In the genomic region with DNA sequence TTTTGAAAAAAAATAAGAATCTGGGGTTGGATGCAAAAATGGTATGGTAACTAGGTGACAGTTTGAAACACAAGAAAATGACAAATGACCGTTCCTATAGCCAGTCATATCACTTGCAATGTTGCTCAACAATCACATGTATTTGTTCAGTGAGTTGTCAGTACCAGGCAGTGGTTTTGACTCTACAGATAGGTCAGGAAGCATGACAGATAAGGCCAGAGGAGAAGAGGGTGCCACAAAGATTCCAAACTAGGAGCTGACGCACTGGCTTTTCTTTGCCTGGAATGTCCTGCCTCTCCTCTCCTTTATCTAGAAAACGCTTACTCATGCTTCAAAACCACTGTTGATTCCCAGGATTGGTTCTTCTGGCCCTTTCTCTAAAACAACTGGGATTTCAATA, we compare ENCODE assay signal across 35 mouse cellular contexts. TPM values are rescaled to one million over a fixed set of nuclear protein-coding genes. Genes with fewer than 3 reads are reported as not detected.
A peak's percentile ranks its signal among the peaks of the same experiment; 100 is the strongest.
DNase-seq lines count a peak whose midpoint lies in the region; ATAC-seq and TF ChIP-seq lines count a peak whose summit lies in the region.
"Had no signal": no experiment of that assay in that cellular context is flagged by ENCODE, and none has a peak within 500 bp of the region (broad histone marks: within the 10 kb centered on the region; RNA-seq: fewer than 3 reads in every experiment).

No protein-coding gene starts in this region.

- H3K27me3 ChIP-seq in heart, embryonic 12.5 days (replicated peaks): no peaks in the 10 kb centered on the region
- H3K27me3 ChIP-seq in lung, embryonic 16.5 days (ENCODE audit: control insufficient read depth, insufficient read depth, low read depth, low read length): no peaks in the 10 kb centered on the region
- H3K27me3 ChIP-seq in liver, postnatal 0 days (ENCODE audit: insufficient read depth, low read length): no peaks in the 10 kb centered on the region
- H3K27me3 ChIP-seq: heart, embryonic 13.5 days had no signal

- H3K27ac ChIP-seq in heart, embryonic 12.5 days (ENCODE audit: poor library complexity, severe bottlenecking): no peak overlapping the region
- H3K27ac ChIP-seq in lung, embryonic 16.5 days (ENCODE audit: low read length): peak overlapping the region; percentile 24; the same call in 1 of the 2 replicates
- 0 out of 2 replicates have a peak overlapping the region, but pooled peaks have one; percentile 16 for H3K27ac ChIP-seq in liver, postnatal 0 days (ENCODE audit: low read depth)
- H3K27ac ChIP-seq: forebrain, embryonic 13.5 days; heart, adult 2 months; heart, embryonic 13.5 days; hindbrain, embryonic 14.5 days; kidney, embryonic 15.5 days; left cerebral cortex, adult 2 months; limb, embryonic 12.5 days; liver, embryonic 14.5 days; macrophage; midbrain, embryonic 13.5 days had no signal

- no peak overlapping the region for H3K4me3 ChIP-seq in heart, embryonic 12.5 days
- no peak overlapping the region for H3K4me3 ChIP-seq in lung, embryonic 16.5 days (ENCODE audit: low read length)
- no peak overlapping the region for H3K4me3 ChIP-seq in liver, postnatal 0 days (ENCODE audit: low read depth, low read length)
- H3K4me3 ChIP-seq: forebrain, embryonic 13.5 days; heart, adult 2 months; heart, embryonic 13.5 days; kidney, embryonic 15.5 days; left cerebral cortex, adult 2 months; limb, embryonic 12.5 days; midbrain, embryonic 13.5 days had no signal

- TF ChIP-seq CTCF in liver, postnatal 0 days (IDR thresholded peaks at IDR 0.05; ENCODE audit: low read depth): no peak

- no peak for ATAC-seq in heart, embryonic 12.5 days (ENCODE audit: insufficient number of reproducible peaks, low FRiP score)
- ATAC-seq in lung, embryonic 16.5 days (ENCODE audit: low read depth): no peak
- ATAC-seq in liver, postnatal 0 days: peak; percentile 64
- ATAC-seq: CD4-positive, CD25-positive, alpha-beta regulatory T cell, adult 4 months; forebrain, embryonic 13.5 days; midbrain, embryonic 13.5 days had no signal

- TF ChIP-seq EP300 in liver, postnatal 0 days (IDR thresholded peaks at IDR 0.05; ENCODE audit: low read depth): no peak

- no peaks in the 10 kb centered on the region for H3K36me3 ChIP-seq in heart, embryonic 12.5 days
- peaks cover 2% of the 10 kb centered on the region; the same call in 1 of the 2 replicates for H3K36me3 ChIP-seq in lung, embryonic 16.5 days (ENCODE audit: control insufficient read depth, insufficient read depth, low read length)
- H3K36me3 ChIP-seq in liver, postnatal 0 days (replicated peaks; ENCODE audit: insufficient read depth, low read length): no peaks in the 10 kb centered on the region
- H3K36me3 ChIP-seq: heart, embryonic 13.5 days; kidney, embryonic 15.5 days; limb, embryonic 12.5 days; midbrain, embryonic 13.5 days had no signal

- no peak overlapping the region for H3K9ac ChIP-seq in heart, embryonic 12.5 days
- H3K9ac ChIP-seq in lung, embryonic 16.5 days (ENCODE audit: low read length): no peak overlapping the region
- no peak overlapping the region for H3K9ac ChIP-seq in liver, postnatal 0 days (replicated peaks)
- H3K9ac ChIP-seq: forebrain, embryonic 13.5 days; heart, embryonic 13.5 days; hindbrain, embryonic 14.5 days; kidney, embryonic 15.5 days; limb, embryonic 12.5 days; liver, embryonic 14.5 days; midbrain, embryonic 13.5 days had no signal

- peaks cover 5% of the 10 kb centered on the region; the same call in 1 of the 2 replicates for H3K4me1 ChIP-seq in heart, embryonic 12.5 days (replicated peaks)
- 0 out of 2 replicates have a peak, but pooled peaks cover 3% of the 10 kb centered on the region for H3K4me1 ChIP-seq in lung, embryonic 16.5 days (replicated peaks; ENCODE audit: control insufficient read depth, insufficient read depth, low read length)
- peaks cover 5% of the 10 kb centered on the region; the same call in 1 of the 2 replicates for H3K4me1 ChIP-seq in liver, postnatal 0 days (ENCODE audit: insufficient read depth)
- H3K4me1 ChIP-seq: forebrain, embryonic 13.5 days; heart, embryonic 13.5 days; kidney, embryonic 15.5 days; limb, embryonic 12.5 days; midbrain, embryonic 13.5 days had no signal

- no peak overlapping the region for H3K4me2 ChIP-seq in heart, embryonic 12.5 days
- no peak overlapping the region for H3K4me2 ChIP-seq in lung, embryonic 16.5 days (ENCODE audit: low read depth, low read length)
- no peak overlapping the region for H3K4me2 ChIP-seq in liver, postnatal 0 days (ENCODE audit: low read depth, low read length)
- H3K4me2 ChIP-seq: forebrain, embryonic 13.5 days; heart, embryonic 13.5 days; hindbrain, embryonic 14.5 days; kidney, embryonic 15.5 days; limb, embryonic 12.5 days; midbrain, embryonic 13.5 days had no signal

- peak; percentile 67 for DNase-seq in heart, adult 11 months
- DNase-seq in lung, postnatal 4 days: no peak
- DNase-seq in liver, postnatal 0 days: no peak
- DNase-seq in right cerebral cortex, postnatal 10 days (ENCODE audit: low spot score in 2 of 2): no peak
- no peak for DNase-seq in ovary, postnatal 14 days (ENCODE audit: low spot score)
- DNase-seq in gastrocnemius, postnatal 25 days: no peak
- DNase-seq: adrenal gland, postnatal 14 days; cerebellum, adult 11 months; cerebellum, adult 9-10 months; cerebellum, postnatal 36 days; gastrocnemius, postnatal 36 days; heart, adult 2 months; heart, postnatal 10 days; kidney, adult 18-20 months; kidney, postnatal 25 days; right cerebral cortex, postnatal 14 days; thymus, postnatal 14 days had no signal

- WGBS in heart, embryonic 12.5 days: 16% methylated on average over 3 of the region's 3 CpGs
- WGBS in lung, embryonic 16.5 days: 44% methylated on average over 3 of the region's 3 CpGs
- WGBS in liver, postnatal 0 days (ENCODE audit: insufficient replicate concordance): 42% methylated on average over 3 of the region's 3 CpGs

- H3K9me3 ChIP-seq in heart, embryonic 12.5 days (replicated peaks): no peaks in the 10 kb centered on the region
- no peaks in the 10 kb centered on the region for H3K9me3 ChIP-seq in lung, embryonic 16.5 days (ENCODE audit: control insufficient read depth, low read length)
- no peaks in the 10 kb centered on the region for H3K9me3 ChIP-seq in liver, postnatal 0 days (ENCODE audit: low read length)
- H3K9me3 ChIP-seq: forebrain, embryonic 13.5 days; heart, embryonic 13.5 days; kidney, embryonic 15.5 days; limb, embryonic 12.5 days; midbrain, embryonic 13.5 days had no signal

RNA-seq across cellular contexts. Expression of a gene that starts 33.4 kb away (rescaled TPM):
- 0.44 and 0.55 TPM in 2 replicates for polyA plus RNA-seq in heart, embryonic 12.5 days (2016; fragmentation: Nextera tagmentation; extraction: Ambion mirVana)
- 32.6 and 38.1 TPM in 2 replicates for polyA plus RNA-seq in lung, embryonic 16.5 days (2015; fragmentation: Nextera tagmentation; extraction: Ambion mirVana)
- 10.1 and 12.6 TPM in 2 replicates for polyA plus RNA-seq in liver, postnatal 0 days (2015; fragmentation: Nextera tagmentation; extraction: Ambion mirVana)
- total RNA-seq in gastrocnemius, postnatal 25 days (2021): not detected
- total RNA-seq: gastrocnemius, postnatal 36 days; heart, adult 2 months; heart, postnatal 10 days; hematopoietic stem cell, adult 5-6 weeks; layer of hippocampus, adult 18-20 months; layer of hippocampus, postnatal 10 days; left cerebral cortex, adult 2 months; left cerebral cortex, postnatal 25 days; megakaryocyte-erythroid progenitor cell, adult 5-6 weeks; monocyte, adult 5-6 weeks had no signal
- polyA plus RNA-seq: CD4-positive, CD25-positive, alpha-beta regulatory T cell, adult 4 months; limb, embryonic 12.5 days; macrophage had no signal
